Mouse (Mus musculus) spleen, adult 2 months (tissue): ENCODE data around the gene Glud1. TPM values are rescaled to one million over a fixed set of nuclear protein-coding genes. Genes with fewer than 3 reads are reported as not detected.

ENCODE experiments used
- DNase-seq, 2 experiments: peaks; one replicate each; pipeline versions ENCODE4 v3.0.0 to v3.0.0-alpha.2; 2012 to 2021; ENCODE audit warnings: low spot score in 2 of 2, low read depth in 1 of 2
- H3K27ac ChIP-seq: fragments of 200-500 bp; 2 replicates; pipeline ENCODE4 v1.5.1; 2012; ENCODE audit warnings: low read length, inconsistent platforms; ENCODE audit not compliant: insufficient read depth
- H3K27me3 ChIP-seq: fragments of 200-500 bp; 2 replicates; pipeline ENCODE4 v1.6.1; 2012; ENCODE audit warnings: mild to moderate bottlenecking, moderate library complexity, low read length, inconsistent platforms; ENCODE audit not compliant: control insufficient read depth, insufficient read depth
- H3K36me3 ChIP-seq: fragments of 200-500 bp; 2 replicates; pipeline ENCODE4 v1.6.1; 2012; ENCODE audit warnings: mild to moderate bottlenecking, low read length, inconsistent platforms; ENCODE audit not compliant: control insufficient read depth, insufficient read depth
- H3K4me1 ChIP-seq: fragments of 200-500 bp; 2 replicates; pipeline ENCODE4 v1.6.1; 2011; ENCODE audit warnings: inconsistent platforms; ENCODE audit not compliant: control insufficient read depth, insufficient read depth, insufficient read length
- H3K4me3 ChIP-seq: fragments of 200-500 bp; 2 replicates; pipeline ENCODE4 v1.5.1; 2011; ENCODE audit warnings: mild to moderate bottlenecking, inconsistent platforms; ENCODE audit not compliant: insufficient read depth, insufficient read length; ENCODE audit errors: extremely low read depth
- CTCF ChIP-seq: fragments of 200-500 bp; IDR thresholded peaks from 2 replicates; pipeline ENCODE4 v1.5.1; 2011; ENCODE audit warnings: mild to moderate bottlenecking, inconsistent platforms; ENCODE audit not compliant: insufficient read depth, insufficient read length, insufficient replicate concordance; ENCODE audit errors: extremely low read depth
- POLR2A ChIP-seq: fragments of 200-500 bp; IDR thresholded peaks from 2 replicates; pipeline ENCODE4 v1.6.1; 2011; ENCODE audit warnings: low read depth, low read length, inconsistent platforms
- WGBS: fragments of 180-500 bp; shearing (Covaris S2); methylation state at CpG from one replicate; pipeline ENCODE4 v1.1.7; 2018; 5-methylcytosine and 5-hydroxymethylcytosine counted together
- polyA plus RNA-seq: library from polyadenylated mRNA; depleted of rRNA; stranded (reverse); fragments of >200 nt; gene quantifications from 2 replicates; pipeline ENCODE4 v1.2.3, GENCODE M21; 2012

Gene Glud1
- polyA plus RNA-seq, 1 experiment = 47.7 TPM

DNA sequence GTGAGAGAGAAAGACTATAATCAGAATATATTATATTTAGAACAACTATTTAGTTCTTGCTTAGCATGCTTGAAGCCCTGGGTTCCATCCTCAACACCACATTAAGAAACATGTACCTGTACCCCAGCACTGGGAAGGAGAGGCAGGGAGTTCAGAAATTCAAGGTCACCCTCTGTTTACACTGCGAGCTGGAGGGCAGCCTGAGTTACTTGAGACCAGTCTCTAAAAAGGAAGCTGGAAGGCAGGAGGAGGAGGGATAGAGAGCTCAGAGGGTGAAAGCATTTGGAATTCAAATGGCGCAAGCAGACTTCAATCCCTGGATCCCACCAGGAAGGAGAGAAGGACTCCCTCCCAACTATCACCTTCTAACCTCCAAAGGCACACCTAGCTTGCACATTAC lies 12.9 kb upstream of the Glud1 start:
- TF ChIP-seq CTCF (no peak), POLR2A (no peak)
- H3K27me3 ChIP-seq = no peaks in the 10 kb centered on the region
- DNase-seq = no peak
- H3K36me3 ChIP-seq = no peaks in the 10 kb centered on the region; the same call in 1 of the 2 replicates
- 85% methylated on average over 2 of the region's 2 CpGs for WGBS
- H3K27ac ChIP-seq = no peak overlapping the region
- H3K4me1 ChIP-seq = peaks cover 4% of the 10 kb centered on the region; the same call in 1 of the 2 replicates
- H3K4me3 ChIP-seq = no peak overlapping the region

DNA sequence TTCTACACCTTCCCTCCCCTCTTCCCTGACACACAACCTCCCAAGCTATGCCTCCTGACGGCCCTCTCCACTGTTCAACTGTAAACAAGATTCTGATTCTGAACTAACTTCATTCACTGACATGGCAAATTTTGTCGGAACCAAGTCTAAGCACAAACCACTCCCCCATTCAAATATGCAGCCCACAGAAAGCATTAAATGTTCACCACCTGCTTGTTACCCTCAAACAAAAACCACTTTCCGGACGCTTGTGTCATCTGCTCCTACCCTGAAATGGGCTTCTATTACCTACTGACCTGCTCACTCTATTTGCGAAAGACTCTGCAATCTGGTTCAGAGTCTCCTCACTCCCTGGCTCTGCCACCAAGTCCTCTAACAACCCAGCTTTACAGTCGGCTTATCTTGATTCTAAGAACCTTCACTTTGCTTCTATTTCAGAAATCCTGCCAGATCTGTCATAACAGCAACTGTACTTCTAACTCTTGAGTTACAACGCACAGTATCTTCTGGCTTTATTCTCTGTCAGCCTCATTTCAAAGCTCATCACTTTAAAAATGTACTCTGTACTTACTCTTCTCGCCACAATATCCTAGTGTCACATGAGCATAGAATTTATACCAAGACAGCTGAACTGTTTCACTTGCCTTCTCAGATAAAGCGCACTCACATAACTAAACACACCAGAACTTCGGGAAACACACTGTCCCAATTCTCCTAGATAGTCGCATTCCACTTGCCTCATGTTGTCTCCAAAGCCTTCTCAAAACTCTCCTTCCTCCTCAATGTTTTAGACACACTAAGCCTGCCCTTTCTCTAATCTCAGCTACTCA lies 11.4 kb upstream of the Glud1 start:
- TF ChIP-seq CTCF (no peak), POLR2A (no peak)
- 55% methylated on average over 11 of the region's 11 CpGs for WGBS
- no peak for DNase-seq

DNA sequence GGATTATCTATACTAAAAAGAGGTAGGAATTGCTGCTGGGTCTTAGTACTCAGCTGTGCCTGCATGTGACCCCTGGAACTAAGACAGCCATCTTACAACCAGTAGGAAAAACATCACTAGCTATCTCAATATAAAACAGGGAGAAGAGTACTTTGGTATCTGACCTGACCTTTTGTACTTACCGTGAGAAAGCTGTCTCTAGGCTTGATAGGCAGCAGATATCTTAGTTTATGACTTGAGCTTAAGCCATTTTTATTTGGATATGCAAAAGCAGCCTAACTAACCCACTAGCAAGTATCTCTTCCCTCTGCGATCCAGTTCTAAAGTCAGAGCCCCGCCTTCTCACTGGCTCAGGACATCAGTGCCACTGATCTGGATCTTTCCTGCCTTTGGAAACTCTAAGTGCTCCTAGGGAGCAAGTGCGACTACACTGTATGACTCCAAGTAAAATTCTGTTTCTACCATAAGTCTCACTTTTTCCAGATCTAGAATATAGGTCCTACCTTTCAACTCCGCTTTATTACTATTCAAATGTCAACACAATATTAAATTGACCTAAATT lies 7.8 kb upstream of the Glud1 start:
- no peak overlapping the region for H3K27ac ChIP-seq

More for the DNA sequence above, 11.4 kb upstream of the Glud1 start:
- Histone ChIP-seq H3K27me3 (no peaks in the 10 kb centered on the region), H3K4me3 (no peak overlapping the region), H3K36me3 (no peaks in the 10 kb centered on the region; the same call in 1 of the 2 replicates), H3K27ac (no peak overlapping the region), H3K4me1 (peaks cover 4% of the 10 kb centered on the region; the same call in 1 of the 2 replicates)

DNA sequence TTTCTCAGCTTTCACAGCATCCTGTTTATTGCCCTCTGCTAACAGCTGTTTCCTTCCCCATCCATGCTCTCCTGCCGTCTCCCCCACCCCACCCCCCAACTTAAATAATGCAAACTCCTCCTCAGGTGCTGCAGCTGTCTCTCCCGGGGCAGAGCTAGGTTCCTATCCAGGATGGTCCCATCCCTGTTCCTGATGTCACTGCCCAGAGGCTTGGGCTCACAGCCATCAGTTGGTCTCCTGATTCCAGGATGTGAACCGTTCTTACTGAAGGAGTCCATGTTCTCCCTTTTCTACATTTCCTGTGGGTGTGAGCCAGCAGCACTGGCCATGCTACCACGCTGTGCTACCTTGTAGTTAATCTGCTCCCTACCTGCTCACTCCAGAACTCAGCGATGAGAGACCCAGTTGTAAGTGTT lies 7.3 kb upstream of the Glud1 start:
- DNase-seq = no peak
- H3K4me1 ChIP-seq = no peaks in the 10 kb centered on the region
- 35% methylated on average over 5 of the region's 5 CpGs for WGBS
- H3K4me3 ChIP-seq = no peak overlapping the region
- no peak for TF ChIP-seq CTCF
- no peak for TF ChIP-seq POLR2A
- no peaks in the 10 kb centered on the region; the same call in 1 of the 2 replicates for H3K36me3 ChIP-seq
- no peaks in the 10 kb centered on the region for H3K27me3 ChIP-seq
- no peak overlapping the region for H3K27ac ChIP-seq

More for the DNA sequence above, 7.8 kb upstream of the Glud1 start:
- DNase-seq = no peak
- no peaks in the 10 kb centered on the region for H3K4me1 ChIP-seq
- TF ChIP-seq CTCF = no peak
- TF ChIP-seq POLR2A = no peak
- H3K4me3 ChIP-seq = no peak overlapping the region
- no peaks in the 10 kb centered on the region for H3K27me3 ChIP-seq
- WGBS = 85% methylated on average over 5 of the region's 5 CpGs
- no peaks in the 10 kb centered on the region; the same call in 1 of the 2 replicates for H3K36me3 ChIP-seq

DNA sequence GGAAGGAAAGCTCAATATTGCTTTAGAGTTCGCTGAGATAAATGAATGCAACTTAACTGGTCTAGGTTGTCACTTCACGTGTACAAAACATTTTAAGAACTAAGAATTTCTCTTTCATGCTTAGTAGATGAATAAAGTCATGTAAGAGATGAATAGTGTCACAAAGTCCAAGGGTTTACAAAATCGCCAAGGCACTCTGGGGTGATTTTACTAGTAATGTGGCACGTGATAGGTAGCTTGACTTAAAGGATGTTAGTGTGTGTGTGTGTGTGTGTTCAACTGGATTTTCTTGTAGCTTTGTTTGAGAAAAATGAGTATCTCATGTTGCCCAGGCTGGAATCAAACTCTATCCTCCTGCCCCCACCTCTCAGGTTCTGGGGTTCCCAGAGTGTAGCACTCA lies 1.3 kb upstream of the Glud1 start:
- Histone ChIP-seq H3K4me3 (no peak overlapping the region), H3K36me3 (no peaks in the 10 kb centered on the region), H3K4me1 (peaks cover 9% of the 10 kb centered on the region; the same call in 1 of the 2 replicates), H3K27me3 (no peaks in the 10 kb centered on the region), H3K27ac (no peak overlapping the region)
- no peak for TF ChIP-seq POLR2A
- no peak for TF ChIP-seq CTCF
- no peak for DNase-seq
- WGBS = 91% methylated on average over 4 of the region's 4 CpGs

DNA sequence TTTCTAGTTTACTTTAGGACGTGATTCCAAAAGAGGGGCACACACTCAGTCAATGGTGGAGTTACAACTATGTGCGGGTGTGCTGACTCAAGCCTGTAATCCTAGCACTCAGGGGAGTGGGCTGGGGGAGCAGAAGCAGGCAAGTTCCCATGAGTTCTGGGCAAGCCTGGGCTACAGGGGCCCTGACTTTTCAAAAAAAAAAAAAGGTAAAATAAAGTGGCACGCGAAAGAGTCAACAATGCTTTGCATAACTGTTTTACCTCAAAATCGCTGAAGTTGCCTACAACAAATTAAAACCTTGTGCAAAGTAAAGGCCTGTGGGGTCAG lies 657 bp upstream of the Glud1 start:
- H3K4me1 ChIP-seq = peaks cover 9% of the 10 kb centered on the region; the same call in 1 of the 2 replicates
- no peaks in the 10 kb centered on the region for H3K36me3 ChIP-seq
- H3K4me3 ChIP-seq = peak overlapping the region; percentile 69
- TF ChIP-seq POLR2A (no peak), CTCF (no peak)
- no peak for DNase-seq
- H3K27ac ChIP-seq = peak overlapping the region; percentile 86
- no peaks in the 10 kb centered on the region for H3K27me3 ChIP-seq
- 20% methylated on average over 5 of the region's 5 CpGs for WGBS

DNA sequence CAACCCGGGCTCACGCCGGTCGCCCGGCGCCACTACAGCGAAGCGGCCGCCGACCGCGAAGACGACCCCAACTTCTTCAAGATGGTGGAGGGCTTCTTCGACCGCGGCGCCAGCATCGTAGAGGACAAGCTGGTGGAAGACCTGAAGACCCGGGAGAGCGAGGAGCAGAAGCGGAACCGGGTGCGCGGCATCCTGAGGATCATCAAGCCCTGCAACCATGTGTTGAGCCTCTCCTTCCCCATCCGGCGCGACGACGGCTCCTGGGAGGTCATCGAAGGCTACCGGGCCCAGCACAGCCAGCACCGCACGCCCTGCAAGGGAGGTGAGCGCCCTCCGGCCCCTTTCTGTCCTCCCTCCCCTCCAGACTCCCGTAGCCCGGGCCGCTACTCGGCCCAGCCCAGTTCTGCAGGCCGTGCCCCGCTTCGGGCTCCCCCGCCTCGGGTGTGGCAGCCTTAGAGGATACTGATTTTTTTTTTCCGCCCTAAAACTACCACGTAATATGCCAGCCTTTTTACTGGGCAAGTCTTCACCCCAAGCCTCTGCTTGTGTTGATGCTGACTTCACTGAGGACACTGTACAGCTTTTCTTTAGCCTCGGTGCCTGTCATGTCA lies 599 bp downstream of the Glud1 start:
- H3K36me3 ChIP-seq = no peaks in the 10 kb centered on the region
- under 1% methylated on average over 43 of the region's 47 CpGs for WGBS

More for the DNA sequence above, 599 bp downstream of the Glud1 start:
- Histone ChIP-seq H3K4me3 (peak overlapping the region; percentile 88), H3K27ac (peak overlapping the region; percentile 86), H3K4me1 (peaks cover 9% of the 10 kb centered on the region; the same call in 1 of the 2 replicates), H3K27me3 (no peaks in the 10 kb centered on the region)
- no peak for TF ChIP-seq CTCF
- no peak for TF ChIP-seq POLR2A
- peak; percentile 25 to 47 for DNase-seq
